Mouse (Mus musculus) stomach, postnatal 0 days (tissue): Measurements from ENCODE around the gene Slc11a1. TPM values are rescaled to one million over a fixed set of nuclear protein-coding genes. Genes with fewer than 3 reads are reported as not detected.

Source experiments
- ATAC-seq: fragments of 200-750 bp; cut with Nextera tagmentation; 2 replicates; pipeline ENCODE4 v1.8.0; 2017; ENCODE audit not compliant: low FRiP score, low TSS enrichment
- DNase-seq: peaks from one replicate; pipeline ENCODE4 v3.0.0-alpha.2; 2016; ENCODE audit warnings: low spot score
- H3K27ac ChIP-seq: fragments of 300-500 bp; sonication (generic); replicated peaks from 2 replicates; pipeline ENCODE4 v1.5.1; 2014; ENCODE audit warnings: mild to moderate bottlenecking, control low read depth
- H3K27me3 ChIP-seq: fragments of 300-500 bp; sonication (generic); 2 replicates; pipeline ENCODE4 v1.6.1; 2014; ENCODE audit warnings: low read length; ENCODE audit not compliant: control insufficient read depth, insufficient read depth
- H3K36me3 ChIP-seq: fragments of 300-500 bp; sonication (generic); 2 replicates; pipeline ENCODE4 v1.6.1; 2014; ENCODE audit warnings: low read length, mixed read lengths; ENCODE audit not compliant: control insufficient read depth, insufficient read depth
- H3K4me1 ChIP-seq: fragments of 300-500 bp; sonication (generic); replicated peaks from 2 replicates; pipeline ENCODE4 v1.6.1; 2014; ENCODE audit warnings: antibody characterized with exemption; ENCODE audit not compliant: control insufficient read depth, insufficient read depth
- H3K4me2 ChIP-seq: fragments of 300-500 bp; sonication (generic); replicated peaks from 2 replicates; pipeline ENCODE4 v1.6.1; 2014; ENCODE audit warnings: low read depth, mild to moderate bottlenecking, control low read depth, moderate library complexity
- H3K4me3 ChIP-seq: fragments of 300-500 bp; sonication (generic); 2 replicates; pipeline ENCODE4 v1.5.1; 2014; ENCODE audit warnings: low read depth, low read length, control low read depth
- H3K9ac ChIP-seq: fragments of 300-500 bp; sonication (generic); 2 replicates; pipeline ENCODE4 v1.6.1; 2014; ENCODE audit warnings: mild to moderate bottlenecking, low read length, control low read depth, mixed read lengths
- H3K9me3 ChIP-seq: fragments of 300-500 bp; sonication (generic); 2 replicates; pipeline ENCODE4 v1.6.1; 2016; ENCODE audit warnings: low read length; ENCODE audit not compliant: control insufficient read depth
- CTCF ChIP-seq: IDR thresholded peaks from 2 replicates; pipeline ENCODE4 v1.5.1; 2016; ENCODE audit warnings: antibody characterized with exemption, low read depth, mild to moderate bottlenecking, moderate library complexity
- EP300 ChIP-seq: optimal IDR thresholded peaks from 2 replicates; pipeline ENCODE3; 2016; ENCODE audit warnings: antibody characterized with exemption
- WGBS: fragments of 180-500 bp; shearing (Covaris S2); extraction: QIAGEN DNeasy Blood & Tissue Kit; methylation state at CpG from one replicate; pipeline ENCODE4 v1.1.7; 2014; 5-methylcytosine and 5-hydroxymethylcytosine counted together
- polyA plus RNA-seq: library from polyadenylated mRNA; unstranded; fragments of >200 nt; fragmentation: Nextera tagmentation; extraction: Ambion mirVana; gene quantifications from 2 replicates; pipeline ENCODE4 v1.2.1, GENCODE M21; 2015

Slc11a1 gene
- polyA plus RNA-seq, 1 experiment from 2014 or later = 3.8 TPM

DNA sequence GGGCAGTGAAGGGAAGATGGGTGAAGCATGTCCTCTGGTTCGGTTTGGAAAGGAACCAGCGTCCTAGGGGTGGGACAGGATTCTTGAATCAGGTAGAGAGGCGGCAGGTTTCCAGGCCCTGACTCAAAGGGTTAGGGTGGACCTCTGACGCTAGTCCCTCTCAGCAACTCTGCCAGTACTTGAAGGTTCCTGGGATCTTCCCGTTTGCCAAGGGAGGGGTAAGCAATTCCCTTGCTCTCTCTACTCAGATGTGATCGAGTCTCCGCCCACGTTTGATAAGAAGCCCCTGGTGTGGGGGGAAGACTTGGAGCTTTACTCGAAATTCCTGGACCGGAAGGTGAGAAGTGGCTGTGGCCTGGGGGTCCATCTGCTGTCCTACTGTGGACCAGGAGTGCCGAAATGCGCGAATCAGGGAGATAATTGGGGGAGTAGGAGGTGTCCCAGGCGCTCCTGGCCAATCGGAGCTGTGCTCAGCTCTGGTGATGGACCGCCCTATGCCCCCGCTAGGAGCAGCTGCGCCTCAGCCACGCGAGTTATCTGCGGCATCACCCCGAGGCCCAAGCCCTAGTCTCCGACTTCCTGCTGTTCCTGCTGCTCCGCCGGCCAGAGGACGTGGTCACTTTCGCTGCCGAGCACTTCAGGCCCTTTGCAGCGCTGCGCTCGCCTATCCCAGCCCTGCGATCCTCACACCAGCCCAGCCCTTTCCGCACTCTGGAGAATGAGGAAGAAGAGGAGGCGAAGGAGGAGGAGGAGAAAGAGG lies 6.9 kb upstream of the Slc11a1 start:
- H3K9me3 ChIP-seq = no peaks in the 10 kb centered on the region
- TF ChIP-seq EP300 = no peak
- peak; percentile 41 for TF ChIP-seq CTCF
- no peaks in the 10 kb centered on the region for H3K27me3 ChIP-seq
- ATAC-seq = peak; percentile 84
- peak overlapping the region; percentile 54 for H3K9ac ChIP-seq
- H3K4me3 ChIP-seq = peak overlapping the region; percentile 24
- no peaks in the 10 kb centered on the region for H3K4me1 ChIP-seq
- 8% methylated on average over 34 of the region's 34 CpGs for WGBS
- DNase-seq = peak; percentile 59
- H3K27ac ChIP-seq = no peak overlapping the region
- no peaks in the 10 kb centered on the region for H3K36me3 ChIP-seq
- H3K4me2 ChIP-seq = peak overlapping the region; percentile 57

DNA sequence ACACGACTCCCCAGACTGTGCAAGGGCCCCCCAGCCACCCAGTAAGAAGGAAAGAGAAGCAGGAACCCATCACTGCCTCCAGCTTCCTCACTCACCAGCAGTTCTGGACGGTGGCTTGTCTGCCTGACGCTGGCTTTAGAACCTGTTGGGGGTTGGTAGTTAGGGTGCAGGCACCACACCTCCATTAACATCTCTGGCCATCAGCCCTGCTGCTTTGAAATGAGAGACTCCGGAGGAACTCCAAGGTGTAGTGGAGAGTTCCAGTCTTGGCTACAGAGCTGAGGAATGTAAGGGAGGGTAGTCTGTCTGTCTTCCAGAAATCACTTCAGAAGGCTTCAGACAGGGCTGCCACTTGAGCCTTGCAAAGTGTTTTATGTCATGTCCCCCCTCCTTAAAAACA lies 5.0 kb upstream of the Slc11a1 start:
- Histone ChIP-seq H3K27me3 (no peaks in the 10 kb centered on the region), H3K4me3 (no peak overlapping the region), H3K4me2 (no peak overlapping the region), H3K27ac (no peak overlapping the region), H3K9ac (no peak overlapping the region), H3K36me3 (no peaks in the 10 kb centered on the region), H3K9me3 (no peaks in the 10 kb centered on the region), H3K4me1 (no peaks in the 10 kb centered on the region)
- DNase-seq (no peak), ATAC-seq (no peak)
- TF ChIP-seq CTCF = no peak
- TF ChIP-seq EP300 = no peak
- WGBS = 42% methylated on average over 4 of the region's 4 CpGs

DNA sequence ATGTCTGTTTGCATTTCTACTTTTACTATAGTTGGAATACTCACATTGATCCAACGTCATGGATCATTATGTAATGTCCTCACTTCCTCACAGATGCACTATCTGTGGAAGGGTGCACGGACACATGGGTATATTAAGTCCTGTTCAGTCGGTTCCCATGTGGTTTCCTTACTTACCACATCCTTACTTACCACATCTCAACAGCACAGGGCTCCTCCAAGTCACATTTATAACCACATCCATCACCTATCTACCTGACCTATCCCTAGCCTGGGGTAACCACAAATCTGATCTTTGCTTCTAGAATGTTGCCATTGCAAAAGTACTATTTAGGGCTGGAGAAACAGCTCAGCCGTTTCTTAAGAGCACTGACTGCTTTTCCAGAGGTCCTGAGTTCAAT lies 1.6 kb upstream of the Slc11a1 start:
- Histone ChIP-seq H3K9me3 (no peaks in the 10 kb centered on the region), H3K27me3 (no peaks in the 10 kb centered on the region), H3K4me2 (no peak overlapping the region), H3K4me1 (no peaks in the 10 kb centered on the region), H3K9ac (no peak overlapping the region), H3K36me3 (no peaks in the 10 kb centered on the region), H3K4me3 (no peak overlapping the region), H3K27ac (no peak overlapping the region)
- TF ChIP-seq EP300 (no peak), CTCF (no peak)
- ATAC-seq (no peak), DNase-seq (no peak)
- 67% methylated on average over 4 of the region's 4 CpGs for WGBS

DNA sequence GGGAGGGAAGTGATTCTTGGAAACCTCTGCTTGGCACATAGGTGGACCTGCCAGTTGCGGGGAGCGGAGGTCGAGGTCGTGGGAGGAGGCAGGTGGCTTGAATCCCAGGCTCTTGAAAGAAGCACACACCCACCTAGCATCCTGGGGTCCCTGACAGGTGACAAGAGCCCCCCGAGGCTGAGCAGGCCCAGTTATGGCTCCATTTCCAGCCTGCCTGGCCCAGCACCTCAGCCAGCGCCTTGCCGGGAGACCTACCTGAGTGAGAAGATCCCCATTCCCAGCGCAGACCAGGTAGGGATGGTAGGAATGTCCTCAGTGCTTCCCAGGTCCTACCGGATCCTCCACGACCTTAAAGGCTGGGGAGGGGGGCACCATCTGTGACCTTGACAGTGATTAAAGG lies 566 bp downstream of the Slc11a1 start:
- no peaks in the 10 kb centered on the region for H3K9me3 ChIP-seq
- no peak overlapping the region for H3K27ac ChIP-seq
- TF ChIP-seq EP300 (no peak), CTCF (no peak)
- no peak overlapping the region for H3K4me3 ChIP-seq
- no peaks in the 10 kb centered on the region for H3K4me1 ChIP-seq
- ATAC-seq (no peak), DNase-seq (no peak)
- no peaks in the 10 kb centered on the region for H3K27me3 ChIP-seq
- no peaks in the 10 kb centered on the region for H3K36me3 ChIP-seq
- H3K9ac ChIP-seq = no peak overlapping the region
- no peak overlapping the region for H3K4me2 ChIP-seq
- 76% methylated on average over 10 of the region's 10 CpGs for WGBS

DNA sequence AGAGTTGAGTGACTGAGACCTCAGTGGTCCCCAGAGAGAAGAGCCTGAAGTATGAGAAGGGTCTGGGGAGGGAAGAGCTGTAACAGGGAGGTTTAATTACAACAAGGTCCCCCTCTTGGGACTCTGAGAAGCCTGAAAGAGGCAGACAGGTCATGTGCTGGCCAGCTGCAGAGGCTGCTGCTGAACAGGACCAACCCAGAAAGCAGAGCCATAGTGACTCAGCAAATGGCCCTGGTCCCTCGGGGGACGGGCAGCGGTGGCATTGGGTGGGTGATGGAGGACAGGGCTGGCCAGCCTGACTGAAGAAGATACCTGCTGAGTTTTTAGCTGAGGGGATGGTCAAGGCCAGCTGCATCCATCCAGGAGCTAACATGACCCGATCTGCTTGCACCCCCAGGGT lies 1.4 kb downstream of the Slc11a1 start:
- 61% methylated on average over 4 of the region's 4 CpGs for WGBS
- H3K9ac ChIP-seq = no peak overlapping the region

DNA sequence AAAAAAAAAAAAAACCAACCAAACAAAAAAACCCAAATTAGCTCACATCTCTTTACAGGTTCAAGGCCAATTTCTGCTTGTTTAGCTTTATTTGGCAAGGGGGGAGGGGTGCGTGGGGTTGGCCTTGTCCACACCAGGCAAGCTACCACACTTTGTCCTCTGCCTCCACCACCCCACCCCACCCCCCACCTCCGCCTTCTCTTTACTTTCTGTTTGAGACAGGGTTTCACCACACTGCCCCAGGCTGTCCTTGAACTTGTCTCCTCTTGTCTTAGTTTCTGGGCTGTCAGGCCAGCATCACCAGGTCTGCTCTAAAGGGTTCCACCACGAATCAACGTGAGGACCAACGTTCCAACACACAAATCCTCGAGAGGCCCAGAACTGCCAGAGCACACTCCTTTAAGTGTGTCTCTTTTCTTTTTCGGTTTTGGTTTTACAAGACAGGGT lies 4.1 kb downstream of the Slc11a1 start:
- DNase-seq = no peak
- 69% methylated on average over 7 of the region's 7 CpGs for WGBS
- H3K9ac ChIP-seq = no peak overlapping the region
- ATAC-seq = no peak
- H3K4me2 ChIP-seq = no peak overlapping the region
- H3K9me3 ChIP-seq = no peaks in the 10 kb centered on the region
- no peak overlapping the region for H3K27ac ChIP-seq
- H3K27me3 ChIP-seq = no peaks in the 10 kb centered on the region
- no peak overlapping the region for H3K4me3 ChIP-seq
- H3K36me3 ChIP-seq = no peaks in the 10 kb centered on the region
- H3K4me1 ChIP-seq = no peaks in the 10 kb centered on the region
- TF ChIP-seq EP300 = no peak
- no peak for TF ChIP-seq CTCF

More for the DNA sequence above, 1.4 kb downstream of the Slc11a1 start:
- DNase-seq (no peak), ATAC-seq (no peak)
- H3K4me3 ChIP-seq = no peak overlapping the region
- H3K4me1 ChIP-seq = no peaks in the 10 kb centered on the region
- H3K27ac ChIP-seq = no peak overlapping the region
- H3K36me3 ChIP-seq = no peaks in the 10 kb centered on the region
- no peaks in the 10 kb centered on the region for H3K9me3 ChIP-seq
- TF ChIP-seq CTCF (no peak), EP300 (no peak)
- no peaks in the 10 kb centered on the region for H3K27me3 ChIP-seq
- no peak overlapping the region for H3K4me2 ChIP-seq
